Mouse (Mus musculus) NIH3T3 (cell line): ENCODE results near the gene Olfr1256.

Source experiments
- DNase-seq: peaks from one replicate; pipeline ENCODE4 v3.0.0-alpha.2; 2012; ENCODE audit warnings: low read depth

Olfr1256 gene

DNA sequence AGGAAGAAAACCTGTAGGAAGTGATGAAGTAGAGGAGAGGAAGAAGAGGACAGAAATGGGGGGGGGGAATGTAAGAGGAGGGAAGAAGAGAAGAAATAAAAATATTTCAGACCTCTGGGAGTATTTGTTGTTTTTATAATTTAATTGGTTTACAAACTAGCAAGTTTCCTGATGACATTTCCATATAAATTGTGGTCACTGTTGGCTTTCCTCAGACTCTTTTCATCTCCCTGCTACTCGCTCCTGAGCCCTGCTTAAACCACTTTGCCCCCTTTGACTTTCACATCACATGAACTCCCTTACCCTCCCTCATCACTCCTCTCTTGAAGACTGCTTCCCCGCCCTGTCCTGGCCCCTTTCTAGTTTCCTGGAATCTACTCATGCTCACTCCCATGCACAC, at the start of gene Olfr1256:
Gene Olfr1256, minus strand, starts transcription at position 101 of the 400 bp plus-strand sequence.
- no peak for DNase-seq

DNA sequence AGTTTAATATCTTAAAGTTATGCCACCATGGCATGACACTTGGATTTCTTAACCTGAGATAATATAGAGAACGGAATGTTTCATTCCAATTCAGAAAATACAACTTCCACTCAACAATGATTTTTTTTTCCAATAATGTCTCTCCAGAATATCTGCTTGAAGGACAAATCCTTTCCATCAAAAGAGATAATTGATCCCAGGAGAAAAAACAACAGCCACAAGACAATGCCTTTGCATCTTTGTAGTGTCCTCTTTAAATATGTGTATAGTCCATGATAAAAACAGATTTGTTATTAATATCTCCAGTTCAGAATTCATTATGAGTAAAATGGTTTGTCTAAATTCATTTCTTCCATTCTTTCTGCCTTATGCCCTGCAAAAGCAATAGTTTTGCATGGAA, 36.8 kb upstream of the Olfr1256 start, which contains the start of gene Olfr1257:
Gene Olfr1257, plus strand, starts transcription at position 301 of the 400 bp plus-strand sequence.
- DNase-seq, result no peak

DNA sequence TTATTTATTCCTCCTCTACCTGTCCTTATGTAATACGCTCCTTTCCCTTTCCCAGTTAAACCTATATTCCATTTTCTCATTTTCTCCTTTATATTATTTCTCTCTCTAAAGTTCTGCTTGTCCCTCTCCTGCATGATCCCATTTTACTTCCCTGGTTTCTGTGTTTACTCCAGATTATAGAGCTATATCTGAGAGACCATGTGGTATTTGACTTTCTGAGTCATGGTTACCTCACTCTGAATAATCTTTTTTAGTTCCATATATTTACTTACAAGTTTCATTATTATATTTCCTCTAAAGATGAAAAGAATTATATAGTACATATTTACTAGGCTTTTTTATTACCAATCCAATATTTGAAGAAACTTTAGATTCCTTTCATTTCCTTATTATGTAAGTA, 7.9 kb upstream of the Olfr1256 start:
- DNase-seq, result no peak

DNA sequence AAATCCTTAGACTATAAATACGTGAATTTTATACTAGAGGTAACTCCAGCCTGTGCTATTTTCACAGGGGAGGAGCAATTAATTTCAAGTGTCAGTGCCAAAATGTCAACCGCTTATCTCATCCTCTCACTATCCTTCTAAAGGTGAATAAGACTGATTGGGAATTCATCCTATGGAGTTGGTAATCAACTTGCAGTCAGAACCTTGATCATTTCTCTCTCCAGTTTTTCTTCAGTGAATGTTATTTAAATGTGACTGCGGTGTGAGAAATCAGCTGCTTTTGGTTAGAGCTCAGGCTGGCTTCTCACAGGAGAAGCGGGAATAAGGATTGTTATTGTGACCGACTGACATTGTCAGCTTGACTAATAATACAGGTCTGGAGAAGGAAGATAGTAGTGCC, 6.8 kb upstream of the Olfr1256 start, which contains the start of gene Olfr48:
Gene Olfr48, minus strand, starts transcription at position 101 of the 400 bp plus-strand sequence.
- no peak for DNase-seq

DNA sequence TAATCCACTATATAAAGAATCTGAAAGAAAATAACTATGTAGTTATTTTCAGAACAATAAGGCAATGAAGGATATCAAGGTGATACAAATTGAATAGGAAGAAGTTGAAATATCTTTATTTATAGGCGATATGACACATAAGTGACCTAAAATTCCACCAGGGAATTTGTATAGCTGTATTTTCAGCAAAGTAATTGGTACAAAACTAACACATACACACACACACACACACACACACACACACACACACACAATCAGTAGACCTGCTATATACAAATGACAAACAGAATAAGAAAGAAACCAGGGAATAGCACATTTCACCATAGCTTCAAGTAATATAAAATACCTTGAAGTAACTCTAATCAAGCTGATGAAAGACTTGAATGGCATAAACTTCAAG, 21.1 kb downstream of the Olfr1256 start:
- DNase-seq, result no peak

DNA sequence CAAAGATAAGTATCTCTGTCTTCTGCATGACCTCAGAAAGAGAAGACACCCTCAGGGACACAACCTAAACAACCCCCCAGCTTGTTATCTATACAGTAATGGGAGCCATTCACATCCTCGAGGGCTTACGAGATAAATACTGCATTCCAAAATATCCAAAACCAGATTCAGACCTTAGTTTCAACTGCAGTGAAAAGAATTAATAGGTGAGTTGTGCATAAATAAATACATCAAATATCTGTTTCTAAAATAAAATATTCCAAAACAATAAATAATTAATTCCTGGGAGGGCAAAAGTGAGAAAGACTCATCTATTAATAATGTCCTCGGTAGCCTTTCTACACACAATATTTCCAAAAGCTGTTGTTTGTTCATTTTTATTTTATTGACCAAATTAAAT, 29.6 kb downstream of the Olfr1256 start, which contains the start of gene Olfr1255:
Gene Olfr1255, plus strand, starts transcription at position 301 of the 400 bp plus-strand sequence.
- no peak for DNase-seq

DNA sequence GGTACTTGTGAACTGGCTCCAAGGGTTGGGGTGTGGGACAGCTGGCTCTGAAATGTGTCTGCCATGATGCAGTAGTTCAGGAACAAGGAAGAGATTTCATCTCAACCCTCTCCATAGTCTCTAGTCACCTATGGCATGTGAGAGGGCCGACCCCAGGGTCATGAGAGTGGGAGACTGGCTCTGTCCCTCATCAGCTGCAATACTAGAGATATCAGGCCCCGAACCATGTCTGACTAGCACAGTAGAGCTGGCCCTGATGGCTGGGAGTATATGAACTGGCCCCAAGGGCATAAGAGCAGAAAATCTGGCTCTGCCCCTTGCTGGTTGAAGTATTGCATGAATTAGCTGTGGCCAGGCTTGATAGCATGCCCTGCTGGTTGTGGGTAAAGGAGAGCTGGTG, 30.6 kb downstream of the Olfr1256 start:
- no peak for DNase-seq

DNA sequence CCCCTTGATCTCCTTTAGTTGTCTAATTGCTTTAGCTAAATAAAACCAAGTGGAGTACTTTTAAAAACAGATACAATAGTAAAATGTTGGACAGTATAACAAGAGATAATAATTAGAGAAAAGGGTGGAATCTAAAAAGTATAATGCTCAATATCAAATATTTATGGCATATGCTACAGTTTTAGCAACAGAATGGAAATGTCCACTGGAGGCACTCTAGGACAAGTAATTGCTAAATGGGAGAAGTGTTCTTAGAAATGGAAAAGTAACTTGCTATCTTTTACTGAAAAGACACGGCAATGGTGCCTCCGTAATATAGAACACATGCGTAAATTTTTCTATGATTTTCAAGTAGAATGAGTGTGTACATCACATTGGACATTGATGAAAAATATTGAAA, 41.8 kb downstream of the Olfr1256 start:
- no peak for DNase-seq

DNA sequence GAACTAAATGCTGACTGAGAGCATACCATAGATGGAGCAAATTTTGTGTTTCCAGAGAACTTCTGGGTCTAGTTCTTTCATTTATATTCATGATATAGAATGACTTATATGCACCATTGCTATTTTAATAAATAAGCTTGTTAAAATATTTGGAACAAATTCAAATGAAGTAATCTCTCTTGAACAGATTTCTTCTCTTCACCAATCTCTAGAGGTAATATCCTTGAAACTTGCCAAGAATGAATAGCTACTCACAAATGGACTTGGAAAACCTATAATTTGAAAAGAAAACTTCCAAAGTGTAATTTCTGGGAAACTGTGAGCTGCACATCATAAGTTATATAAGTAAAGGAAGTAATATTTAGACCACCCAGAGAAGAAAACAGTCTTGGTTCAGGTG, 47.8 kb downstream of the Olfr1256 start, which contains the start of gene Olfr1254:
Gene Olfr1254, minus strand, starts transcription at position 101 of the 400 bp plus-strand sequence.
- no peak for DNase-seq
